Mouse (Mus musculus) cerebellum, adult 2 months (tissue): ENCODE measurements around the gene Kctd21. TPM values are rescaled to one million over a fixed set of nuclear protein-coding genes. Genes with fewer than 3 reads are reported as not detected.

ENCODE experiments used
- DNase-seq, 2 experiments: peaks; one replicate each; pipeline ENCODE4 v3.0.0; 2021
- H3K27ac ChIP-seq: fragments of 200-500 bp; 2 replicates; pipeline ENCODE4 v1.5.1; 2012; ENCODE audit warnings: low read length, control low read depth, inconsistent platforms; ENCODE audit not compliant: insufficient read depth
- H3K27me3 ChIP-seq: fragments of 200-500 bp; 2 replicates; pipeline ENCODE4 v1.6.1; 2012; ENCODE audit warnings: inconsistent platforms, mild to moderate bottlenecking, low read length, moderate library complexity; ENCODE audit not compliant: control insufficient read depth, insufficient read depth
- H3K4me1 ChIP-seq: fragments of 200-500 bp; 2 replicates; pipeline ENCODE4 v1.6.1; 2011; ENCODE audit warnings: low read length; ENCODE audit not compliant: control insufficient read depth, insufficient read depth
- H3K4me3 ChIP-seq: fragments of 200-500 bp; replicated peaks from 2 replicates; pipeline ENCODE3; 2011; ENCODE audit warnings: mild to moderate bottlenecking, low read depth, low read length, control low read depth; ENCODE audit not compliant: insufficient read depth
- CTCF ChIP-seq: fragments of 200-500 bp; IDR thresholded peaks from 2 replicates; pipeline ENCODE4 v1.5.1; 2011; ENCODE audit warnings: low read depth, mild to moderate bottlenecking, control low read depth, low read length, moderate library complexity, borderline replicate concordance; ENCODE audit not compliant: insufficient read depth
- POLR2A ChIP-seq: fragments of 200-500 bp; IDR thresholded peaks from 2 replicates; pipeline ENCODE4 v1.6.1; 2011; ENCODE audit warnings: low read length, control low read depth, borderline replicate concordance; ENCODE audit not compliant: insufficient read depth
- WGBS: fragments of 180-500 bp; shearing (Covaris S2); methylation state at CpG from one replicate; pipeline ENCODE4 v1.1.7; 2018; 5-methylcytosine and 5-hydroxymethylcytosine counted together
- polyA plus RNA-seq: library from polyadenylated mRNA; depleted of rRNA; stranded (reverse); fragments of >200 nt; gene quantifications from 2 replicates; pipeline ENCODE4 v1.2.3, GENCODE M21; 2012

The Kctd21 gene
- polyA plus RNA-seq, 1 experiment = 18.4 TPM

DNA sequence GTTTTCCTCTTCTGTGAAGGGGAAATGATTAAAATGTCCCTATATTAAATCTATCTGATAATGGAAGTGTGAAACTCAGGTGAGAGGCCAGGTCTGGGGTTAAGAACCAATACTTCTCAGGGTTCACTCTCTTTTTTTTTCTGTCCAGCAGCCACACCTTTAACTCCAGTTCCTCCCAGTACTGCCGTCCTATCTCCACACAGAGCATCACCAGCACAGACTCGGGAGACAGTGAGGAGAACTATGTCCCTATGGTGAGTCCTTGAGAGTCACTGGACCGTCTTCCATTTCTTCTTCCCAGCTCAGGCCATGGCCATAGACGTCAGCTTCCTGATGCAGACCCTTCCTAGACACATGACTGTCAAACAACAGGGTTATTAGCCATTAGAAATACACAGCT lies 29.3 kb upstream of the Kctd21 start:
- Histone ChIP-seq H3K4me3 (no peak overlapping the region), H3K27ac (no peak overlapping the region), H3K27me3 (no peaks in the 10 kb centered on the region), H3K4me1 (no peaks in the 10 kb centered on the region)
- DNase-seq = no peak
- TF ChIP-seq POLR2A = no peak
- WGBS = 73% methylated on average over 4 of the region's 4 CpGs

DNA sequence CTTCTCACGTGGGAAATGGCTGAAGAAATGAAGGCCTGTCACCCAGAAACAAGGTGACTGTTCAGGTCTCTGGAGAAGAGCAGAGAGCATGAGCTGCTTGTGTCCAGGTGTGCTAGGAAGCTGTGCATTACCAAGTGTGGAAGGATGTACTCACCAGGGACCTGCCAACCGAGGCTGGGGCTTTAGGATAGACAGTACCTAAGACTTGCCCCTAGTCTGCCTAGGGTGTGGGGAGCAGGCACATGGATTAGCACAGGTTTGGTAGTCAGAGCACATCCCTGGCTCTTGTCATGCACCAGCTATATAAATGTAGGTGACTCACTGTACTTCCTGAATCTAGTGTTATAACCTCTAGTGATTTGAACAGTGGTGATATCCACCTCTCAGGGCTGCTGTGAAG lies 28.5 kb upstream of the Kctd21 start:
- Histone ChIP-seq H3K27ac (no peak overlapping the region), H3K4me1 (no peaks in the 10 kb centered on the region), H3K4me3 (no peak overlapping the region), H3K27me3 (no peaks in the 10 kb centered on the region)
- 64% methylated on average over 2 of the region's 2 CpGs for WGBS
- no peak for TF ChIP-seq POLR2A
- TF ChIP-seq CTCF = no peak
- DNase-seq = no peak

GRCm38 (mm10) chr7:97304471-97304870 lies 27.7 kb upstream of the Kctd21 start:
- no peak for TF ChIP-seq POLR2A
- TF ChIP-seq CTCF = no peak
- H3K27me3 ChIP-seq = no peaks in the 10 kb centered on the region
- DNase-seq = no peak
- H3K27ac ChIP-seq = no peak overlapping the region
- no peak overlapping the region for H3K4me3 ChIP-seq
- H3K4me1 ChIP-seq = no peaks in the 10 kb centered on the region

- no peak for TF ChIP-seq CTCF
- no peak for TF ChIP-seq POLR2A
- no peak overlapping the region for H3K4me3 ChIP-seq
- H3K27ac ChIP-seq = no peak overlapping the region
- no peaks in the 10 kb centered on the region for H3K4me1 ChIP-seq
- DNase-seq = no peak
- no peaks in the 10 kb centered on the region for H3K27me3 ChIP-seq
- WGBS = 82% methylated on average over 4 of the region's 4 CpGs
Observed at GRCm38 (mm10) chr7:97305206-97305605, 26.9 kb upstream of the Kctd21 start.

GRCm38 (mm10) chr7:97306813-97307212 lies 25.3 kb upstream of the Kctd21 start:
- Histone ChIP-seq H3K4me1 (no peaks in the 10 kb centered on the region), H3K27ac (no peak overlapping the region), H3K27me3 (no peaks in the 10 kb centered on the region), H3K4me3 (no peak overlapping the region)
- 95% methylated on average over 2 of the region's 2 CpGs for WGBS
- TF ChIP-seq POLR2A (no peak), CTCF (no peak)
- DNase-seq = no peak

- 89% methylated on average over 1 of the region's 1 CpGs for WGBS
Observed at GRCm38 (mm10) chr7:97307546-97307945, 24.6 kb upstream of the Kctd21 start.

GRCm38 (mm10) chr7:97309461-97310340 lies 22.4 kb upstream of the Kctd21 start:
- WGBS = 80% methylated on average over 4 of the region's 4 CpGs
- Histone ChIP-seq H3K27ac (no peak overlapping the region), H3K4me1 (peaks cover 5% of the 10 kb centered on the region), H3K27me3 (no peaks in the 10 kb centered on the region), H3K4me3 (no peak overlapping the region)
- DNase-seq = peak in 1 of 2 experiments; percentile 3
- no peak for TF ChIP-seq CTCF
- TF ChIP-seq POLR2A = no peak

More at GRCm38 (mm10) chr7:97307546-97307945, 24.6 kb upstream of the Kctd21 start:
- no peak overlapping the region for H3K27ac ChIP-seq
- DNase-seq = no peak
- no peaks in the 10 kb centered on the region for H3K4me1 ChIP-seq
- no peak overlapping the region for H3K4me3 ChIP-seq
- H3K27me3 ChIP-seq = no peaks in the 10 kb centered on the region
- TF ChIP-seq POLR2A = no peak
- TF ChIP-seq CTCF = no peak

- TF ChIP-seq CTCF = no peak
- TF ChIP-seq POLR2A = no peak
- 93% methylated on average over 3 of the region's 3 CpGs for whole genome bisulfite sequencing
- Histone ChIP-seq H3K27me3 (no peaks in the 10 kb centered on the region), H3K4me1 (peaks cover 6% of the 10 kb centered on the region), H3K27ac (no peak overlapping the region), H3K4me3 (no peak overlapping the region)
- DNase-seq = peak in 1 of 2 experiments; percentile 5
Observed at GRCm38 (mm10) chr7:97310341-97310635, 21.8 kb upstream of the Kctd21 start.

GRCm38 (mm10) chr7:97311620-97312019 lies 20.5 kb upstream of the Kctd21 start:
- WGBS = 94% methylated on average over 14 of the region's 14 CpGs
- no peak overlapping the region for H3K4me3 ChIP-seq
- TF ChIP-seq POLR2A (no peak), CTCF (no peak)
- peaks cover 6% of the 10 kb centered on the region for H3K4me1 ChIP-seq
- DNase-seq = peak in 1 of 2 experiments; percentile 2
- H3K27me3 ChIP-seq = no peaks in the 10 kb centered on the region
- no peak overlapping the region for H3K27ac ChIP-seq
